Mouse (Mus musculus) right cerebral cortex, postnatal 25 days (tissue): Measurements from ENCODE around the gene Rapgef4.

ENCODE experiments used
- DNase-seq: peaks from one replicate; pipeline ENCODE4 v3.0.0; 2022

The Rapgef4 gene

GRCm38 (mm10) chr2:72241714-72242472, 260.9 kb downstream of the Rapgef4 start:
- DNase-seq: no peak

DNA sequence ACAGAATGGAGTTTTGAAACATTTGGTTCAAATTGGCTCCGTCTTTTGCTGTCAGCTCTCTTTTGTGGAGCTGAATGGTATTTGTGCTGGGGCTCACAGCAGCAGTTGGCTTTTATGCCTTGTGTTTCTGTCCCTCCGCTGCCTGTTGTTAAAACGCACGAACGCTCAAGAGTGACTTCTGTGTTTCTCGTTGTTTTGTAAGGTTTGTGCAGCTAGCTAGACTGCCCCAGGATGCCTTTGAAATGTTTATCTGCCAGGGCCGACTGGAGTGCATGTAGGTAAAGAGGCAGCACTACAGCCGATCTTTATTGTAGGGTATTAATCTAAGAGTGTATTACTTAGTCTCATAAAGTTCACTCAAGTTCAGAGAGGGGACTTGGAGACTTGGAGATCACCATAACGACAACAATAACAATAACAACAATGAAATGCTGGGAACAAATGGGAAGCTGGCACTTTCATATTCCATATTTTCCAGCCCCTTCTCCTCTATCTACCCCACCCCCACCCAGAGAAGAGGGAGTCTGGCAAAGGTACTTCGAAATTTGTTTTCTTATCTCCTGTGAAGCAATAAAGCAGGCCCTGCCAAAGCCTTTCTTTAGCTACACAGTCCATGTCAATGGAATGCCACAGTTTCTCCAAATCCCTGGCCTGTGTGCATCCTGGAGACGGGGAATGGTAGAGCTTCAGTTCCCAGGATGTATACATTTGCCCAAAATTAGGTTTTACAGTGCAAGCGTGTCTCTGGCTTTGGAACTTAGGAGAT, 262.1 kb downstream of the Rapgef4 start:
- no peak for DNase-seq

GRCm38 (mm10) chr2:72245631-72246030, 264.6 kb downstream of the Rapgef4 start:
- no peak for DNase-seq

DNA sequence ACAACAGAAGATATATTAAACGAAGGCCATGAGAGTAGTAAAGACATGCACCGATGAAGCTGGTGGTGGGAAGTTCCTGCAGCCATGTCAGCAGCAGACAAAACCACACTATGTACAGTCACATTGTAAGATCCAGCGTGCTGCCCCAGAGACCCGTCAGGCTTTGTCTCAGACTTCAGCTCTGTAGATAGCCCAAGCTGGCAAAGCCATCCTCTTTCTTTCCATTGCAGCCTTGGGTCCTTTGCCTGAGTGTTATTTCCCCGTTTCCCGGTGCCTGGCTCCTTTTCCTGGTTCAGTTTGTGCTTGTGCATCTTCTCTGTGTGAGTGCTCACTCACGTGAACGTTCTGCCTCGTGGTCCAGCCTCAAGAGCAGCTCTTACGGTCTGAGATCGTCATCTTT, 265.3 kb downstream of the Rapgef4 start:
- DNase-seq: no peak

DNA sequence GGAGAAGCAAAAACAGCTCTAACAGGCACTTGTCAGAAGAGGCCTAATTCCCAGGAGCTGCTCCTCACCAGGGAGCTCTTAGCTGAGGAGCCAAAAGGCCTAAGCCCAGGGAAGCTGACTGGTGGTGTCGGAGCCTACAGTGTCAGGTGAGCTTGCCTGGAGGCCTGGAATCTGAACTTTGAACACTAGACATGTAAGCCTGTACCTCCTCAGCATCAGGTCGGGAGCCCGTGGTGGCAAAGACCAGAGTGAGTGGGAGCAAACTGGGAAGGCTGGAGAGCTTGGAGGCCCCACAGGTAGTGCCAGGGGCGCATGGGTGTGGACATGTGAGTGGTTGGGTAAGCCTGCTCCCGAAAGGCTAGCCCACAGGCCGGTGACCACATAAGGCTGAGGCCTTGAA, 266.8 kb downstream of the Rapgef4 start:
- no peak for DNase-seq

GRCm38 (mm10) chr2:72252510-72253505, 271.8 kb downstream of the Rapgef4 start:
- DNase-seq: peak; percentile 46

GRCm38 (mm10) chr2:72253882-72254281, 272.8 kb downstream of the Rapgef4 start:
- no peak for DNase-seq

DNA sequence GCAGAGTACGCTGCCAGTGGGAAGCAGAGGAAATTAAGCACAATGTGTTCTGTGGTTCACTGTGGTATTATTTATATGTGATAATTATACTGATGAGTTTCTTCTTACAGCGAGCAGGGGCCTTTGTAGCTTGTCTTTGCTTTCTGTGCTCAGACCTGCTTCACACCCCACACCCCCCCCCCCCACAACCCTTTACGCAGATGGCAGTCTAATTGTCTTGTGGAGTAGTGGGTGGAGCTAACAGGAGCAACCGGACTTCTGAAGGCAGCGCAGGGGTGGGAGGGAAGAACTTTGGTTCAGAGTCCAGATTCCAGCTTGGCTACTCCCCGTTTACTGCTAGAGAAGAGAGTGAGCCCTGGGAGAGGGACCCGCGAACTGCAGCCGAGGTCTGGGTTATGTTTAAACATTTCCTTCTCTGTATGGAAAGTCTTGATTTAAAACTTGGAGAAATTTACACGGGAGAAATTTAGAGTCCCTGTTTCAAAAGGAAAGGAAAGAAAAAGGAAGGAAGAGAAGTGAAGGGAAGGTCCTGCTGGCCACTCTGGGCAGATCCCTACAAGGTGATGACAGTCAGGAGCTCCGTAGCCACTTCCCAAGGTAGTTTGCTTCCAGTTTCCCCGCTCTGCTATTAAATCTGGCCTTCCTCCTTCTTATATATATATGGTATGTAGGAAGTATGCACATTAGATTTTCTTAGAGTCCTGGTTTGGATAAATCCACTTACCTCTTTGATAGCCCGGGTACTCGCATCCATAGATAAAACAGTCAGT, 274.0 kb downstream of the Rapgef4 start:
- no peak for DNase-seq

DNA sequence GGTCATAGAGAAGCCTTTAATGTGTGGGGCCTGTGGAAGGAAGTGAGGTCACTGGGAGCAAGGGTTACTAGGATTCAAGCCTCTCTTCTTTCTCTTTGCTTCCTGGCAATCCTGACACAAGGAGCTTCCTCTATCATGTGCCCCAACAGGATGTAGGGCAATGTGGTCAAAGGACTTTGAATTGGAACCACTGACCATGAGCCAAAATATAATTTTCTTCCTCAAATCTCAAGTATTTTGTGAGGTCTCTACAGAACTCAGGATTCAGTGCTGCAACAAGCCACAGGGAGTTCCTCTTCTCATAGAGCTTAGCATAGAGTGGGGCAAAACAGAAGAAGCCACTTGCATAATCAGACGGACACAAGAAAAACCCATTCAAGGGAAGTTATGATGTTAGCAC, 279.7 kb downstream of the Rapgef4 start:
- DNase-seq: no peak

GRCm38 (mm10) chr2:72262814-72263480, 281.9 kb downstream of the Rapgef4 start:
- DNase-seq: no peak

DNA sequence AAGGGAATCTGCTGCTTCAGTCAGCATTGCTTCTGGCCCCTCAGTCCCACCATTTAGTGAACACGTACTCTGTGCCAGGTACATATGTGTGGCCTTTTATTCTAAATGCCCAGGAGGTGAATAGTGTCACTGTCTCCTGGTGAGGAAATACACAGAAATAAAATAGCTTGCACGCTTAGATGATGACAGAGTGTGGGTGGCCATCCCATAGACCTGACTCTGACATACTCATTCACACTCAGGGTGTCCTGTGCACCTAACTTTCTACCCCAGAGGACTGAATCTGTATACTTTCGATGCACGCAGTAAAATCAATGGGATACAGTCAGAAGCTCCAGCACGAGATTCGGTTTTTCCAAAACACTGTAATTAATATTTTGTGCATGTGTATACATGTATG, 286.4 kb downstream of the Rapgef4 start:
- no peak for DNase-seq

- no peak for DNase-seq
These were observed 288.8 kb downstream of the Rapgef4 start for GRCm38 (mm10) chr2:72269651-72270341.

GRCm38 (mm10) chr2:72278247-72278873, 297.3 kb downstream of the Rapgef4 start:
- no peak for DNase-seq

DNA sequence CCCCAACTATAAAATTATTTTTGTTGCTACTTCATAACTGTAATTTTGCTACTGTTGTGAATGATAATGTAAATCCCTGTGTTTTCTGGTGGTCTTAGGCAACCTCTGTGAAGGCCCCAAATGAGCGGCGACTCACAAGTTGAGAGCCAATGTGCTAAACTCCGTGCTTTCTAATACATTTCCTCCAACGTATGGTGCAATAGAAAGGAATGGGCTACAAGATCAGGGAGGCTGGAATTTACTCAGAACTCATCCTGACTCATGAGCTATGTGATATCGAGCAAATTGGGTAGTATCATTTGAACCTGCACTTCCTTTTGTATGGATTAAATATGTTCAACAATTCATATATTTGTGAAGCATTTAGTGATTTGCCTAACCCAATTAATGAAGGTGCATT, 299.5 kb downstream of the Rapgef4 start:
- no peak for DNase-seq

- DNase-seq: no peak
These were observed 300.9 kb downstream of the Rapgef4 start for GRCm38 (mm10) chr2:72281971-72282370.

- no peak for DNase-seq
These were observed 301.7 kb downstream of the Rapgef4 start for GRCm38 (mm10) chr2:72282733-72283132.

- no peak for DNase-seq
These were observed 303.6 kb downstream of the Rapgef4 start for GRCm38 (mm10) chr2:72284689-72285088.

DNA sequence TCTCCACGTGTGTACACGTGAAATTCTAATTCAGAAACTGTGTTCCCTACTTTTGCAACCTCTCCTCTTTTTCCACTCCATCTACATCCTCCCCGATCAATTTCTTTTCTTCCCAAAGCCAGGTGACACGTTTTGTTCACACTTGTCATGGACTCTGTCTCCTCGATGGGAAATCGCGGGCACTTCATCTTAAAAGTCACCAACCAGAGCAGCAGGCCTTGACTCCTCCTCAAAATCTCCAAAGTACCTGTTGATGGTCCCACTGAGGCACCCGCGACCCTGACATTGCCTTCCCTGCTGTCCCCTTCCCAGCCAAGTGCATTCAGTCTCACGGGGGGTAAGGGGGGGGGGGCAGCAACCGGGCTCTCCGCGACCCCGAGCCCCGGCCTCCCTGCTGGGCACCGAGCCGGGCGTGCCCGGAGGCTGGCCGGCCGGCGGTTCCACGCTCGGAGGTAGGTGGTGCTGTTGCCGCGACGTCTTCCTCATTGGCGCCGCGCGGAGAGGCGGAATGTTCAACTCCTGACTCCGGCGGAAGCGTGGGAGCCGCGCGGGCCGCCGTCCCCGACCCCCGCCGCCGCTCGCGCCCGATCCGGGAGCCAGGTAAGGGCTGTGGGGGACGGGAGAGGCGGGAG, 304.3 kb downstream of the Rapgef4 start, which contains the start of gene Map3k20:
Map3k20 (plus strand) TSS at position 382 of the 632 bp plus-strand sequence.
- peak; percentile 57 for DNase-seq

GRCm38 (mm10) chr2:72285888-72286661, 305.0 kb downstream of the Rapgef4 start:
- DNase-seq: no peak
